Mouse (Mus musculus): ENCODE data around the gene Btbd35f3. TPM values are rescaled to one million over a fixed set of nuclear protein-coding genes. Genes with fewer than 3 reads are reported as not detected.
"Not testable (repeated sequence)": the region's sequence is repeated elsewhere in the genome, so short reads cannot be mapped to it uniquely, and the experiment has no call there.

Btbd35f3 gene
- polyA plus RNA-seq (2014; fragmentation: Nextera tagmentation; extraction: Ambion mirVana), result not detected in 2 replicates

- not testable (repeated sequence) for H3K36me3 ChIP-seq (replicated peaks; ENCODE audit: control insufficient read depth, insufficient read depth, low read depth, low read length); H3K4me2 ChIP-seq (ENCODE audit: low read depth, low read length); H3K4me1 ChIP-seq (ENCODE audit: control insufficient read depth, insufficient read depth, low read length); H3K27ac ChIP-seq (replicated peaks; ENCODE audit: low read depth, low read length); H3K4me3 ChIP-seq (ENCODE audit: low read depth, low read length); H3K9ac ChIP-seq (replicated peaks; ENCODE audit: low read length); H3K9me3 ChIP-seq (replicated peaks; ENCODE audit: control insufficient read depth, low read length); DNase-seq (ENCODE audit: low spot score); ATAC-seq (replicated peaks; ENCODE audit: insufficient number of reproducible peaks, low FRiP score, low TSS enrichment, low read depth); H3K27me3 ChIP-seq (ENCODE audit: control insufficient read depth, insufficient read depth, low read length)
- WGBS, result no CpG with 5 or more reads among the region's 3 CpGs
These were observed at the start of gene Btbd35f3 for GRCm38 (mm10) chrX:4037374-4037773. Gene Btbd35f3 (plus strand): TSS chrX:4037674.

Other genes with a start within 250 kb of the Btbd35f3 start
- gene Btbd35f16, start 80.7 kb upstream of the Btbd35f3 start, polyA plus RNA-seq (2014; fragmentation: Nextera tagmentation; extraction: Ambion mirVana), result not detected in 2 replicates
- not detected in 2 replicates for gene Btbd35f28, start 158.9 kb downstream of the Btbd35f3 start, polyA plus RNA-seq (2014; fragmentation: Nextera tagmentation; extraction: Ambion mirVana)